Mouse (Mus musculus) forebrain, embryonic 11.5 days (tissue): ENCODE results near the gene Ssr2. TPM values are rescaled to one million over a fixed set of nuclear protein-coding genes. Genes with fewer than 3 reads are reported as not detected.

ENCODE experiments used
- ATAC-seq: fragments of 200-750 bp; cut with Nextera tagmentation; replicated peaks from 2 replicates; pipeline ENCODE4 v1.8.0; 2017; ENCODE audit warnings: moderate TSS enrichment; ENCODE audit not compliant: low FRiP score
- DNase-seq: peaks from one replicate; pipeline ENCODE4 v3.0.0-alpha.2; 2017; ENCODE audit warnings: low spot score
- H3K27ac ChIP-seq: fragments of 300-500 bp; sonication (generic); 2 replicates; pipeline ENCODE4 v1.5.1; 2014; ENCODE audit warnings: low read depth, low read length
- H3K27me3 ChIP-seq: fragments of 300-500 bp; sonication (generic); 2 replicates; pipeline ENCODE4 v1.6.1; 2014; ENCODE audit warnings: mild to moderate bottlenecking, low read length, mixed read lengths; ENCODE audit not compliant: control insufficient read depth, insufficient read depth
- H3K36me3 ChIP-seq: fragments of 300-500 bp; sonication (generic); 2 replicates; pipeline ENCODE4 v1.6.1; 2014; ENCODE audit warnings: mild to moderate bottlenecking, low read length, moderate library complexity, mixed read lengths; ENCODE audit not compliant: control insufficient read depth, insufficient read depth
- H3K4me1 ChIP-seq: fragments of 300-500 bp; sonication (generic); replicated peaks from 2 replicates; pipeline ENCODE4 v1.6.1; 2014; ENCODE audit warnings: low read length, mixed read lengths; ENCODE audit not compliant: control insufficient read depth, insufficient read depth
- H3K4me2 ChIP-seq: fragments of 300-500 bp; sonication (generic); 2 replicates; pipeline ENCODE4 v1.6.1; 2014; ENCODE audit warnings: low read depth, mild to moderate bottlenecking, low read length, moderate library complexity, mixed read lengths; ENCODE audit not compliant: severe bottlenecking
- H3K4me3 ChIP-seq: fragments of 300-500 bp; sonication (generic); 2 replicates; pipeline ENCODE4 v1.5.1; 2014; ENCODE audit warnings: low read depth, low read length
- H3K9ac ChIP-seq: fragments of 300-500 bp; sonication (generic); 2 replicates; pipeline ENCODE4 v1.6.1; 2014; ENCODE audit warnings: low read length
- H3K9me3 ChIP-seq: fragments of 300-500 bp; sonication (generic); 2 replicates; pipeline ENCODE4 v1.6.1; 2016; ENCODE audit warnings: low read length, mixed read lengths; ENCODE audit not compliant: control insufficient read depth
- WGBS: fragments of 180-500 bp; shearing (Covaris S2); extraction: QIAGEN DNeasy Blood & Tissue Kit; methylation state at CpG from one replicate; pipeline ENCODE4 v1.1.7; 2014; 5-methylcytosine and 5-hydroxymethylcytosine counted together
- polyA plus RNA-seq: library from polyadenylated mRNA; unstranded; fragments of >200 nt; fragmentation: Nextera tagmentation; extraction: Ambion mirVana; gene quantifications from 2 replicates; pipeline ENCODE4 v1.2.1, GENCODE M21; 2014

Gene Ssr2
- polyA plus RNA-seq, 1 experiment from 2014 or later: 142 TPM

- ATAC-seq: no peak
- Histone ChIP-seq H3K4me1 (peaks cover 3% of the 10 kb centered on the region; the same call in 1 of the 2 replicates), H3K27ac (no peak overlapping the region), H3K4me2 (no peak overlapping the region), H3K9ac (0 out of 2 replicates have a peak overlapping the region, but pooled peaks have one; percentile 27), H3K9me3 (no peaks in the 10 kb centered on the region), H3K36me3 (peaks cover 3% of the 10 kb centered on the region; the same call in 1 of the 2 replicates), H3K4me3 (no peak overlapping the region), H3K27me3 (no peaks in the 10 kb centered on the region)
- DNase-seq: no peak
- 65% methylated on average over 20 of the region's 20 CpGs for WGBS
These were observed 30.6 kb upstream of the Ssr2 start for GRCm38 (mm10) chr3:88544955-88545591.

- no peak overlapping the region for H3K4me3 ChIP-seq
- ATAC-seq: no peak
- no peaks in the 10 kb centered on the region for H3K9me3 ChIP-seq
- no peak overlapping the region for H3K4me2 ChIP-seq
- no peaks in the 10 kb centered on the region for H3K36me3 ChIP-seq
- no peak overlapping the region for H3K27ac ChIP-seq
- DNase-seq: peak; percentile 47
- peaks cover 2% of the 10 kb centered on the region; the same call in 1 of the 2 replicates for H3K4me1 ChIP-seq
- H3K27me3 ChIP-seq: no peaks in the 10 kb centered on the region
- H3K9ac ChIP-seq: no peak overlapping the region
- WGBS: 78% methylated on average over 6 of the region's 6 CpGs
These were observed 28.8 kb upstream of the Ssr2 start for GRCm38 (mm10) chr3:88546674-88547418.

GRCm38 (mm10) chr3:88548180-88548917 is 27.3 kb upstream of the Ssr2 start, which contains the start of gene Rab25:
Gene Rab25 (minus strand): TSS chr3:88548300.
- Histone ChIP-seq H3K27ac (no peak within 1 kb of the TSS), H3K4me1 (peaks cover 3% of the 10 kb centered on the region; the same call in 1 of the 2 replicates), H3K4me3 (no peak within 1 kb of the TSS), H3K27me3 (no peaks in the 10 kb centered on the region), H3K36me3 (no peaks in the 10 kb centered on the region), H3K4me2 (no peak within 1 kb of the TSS), H3K9ac (no peak within 1 kb of the TSS), H3K9me3 (no peaks in the 10 kb centered on the region)
- WGBS: 52% methylated on average over 18 of the region's 18 CpGs
- DNase-seq: no peak
- ATAC-seq: no peak

GRCm38 (mm10) chr3:88551586-88551985 is 24.1 kb upstream of the Ssr2 start:
- DNase-seq (peak; percentile 42), ATAC-seq (no peak)
- Histone ChIP-seq H3K4me2 (peak overlapping the region; percentile 83; the same call in 1 of the 2 replicates), H3K4me3 (peak overlapping the region; percentile 84), H3K9ac (no peak overlapping the region; the same call in 1 of the 2 replicates), H3K36me3 (peaks cover 8% of the 10 kb centered on the region; the same call in 1 of the 2 replicates), H3K27ac (no peak overlapping the region), H3K4me1 (peaks cover 6% of the 10 kb centered on the region; the same call in 1 of the 2 replicates), H3K27me3 (no peaks in the 10 kb centered on the region), H3K9me3 (no peaks in the 10 kb centered on the region)
- 82% methylated on average over 4 of the region's 4 CpGs for WGBS

GRCm38 (mm10) chr3:88552082-88552645 is 23.5 kb upstream of the Ssr2 start:
- no peak for ATAC-seq
- peaks cover 6% of the 10 kb centered on the region; the same call in 1 of the 2 replicates for H3K4me1 ChIP-seq
- no peaks in the 10 kb centered on the region for H3K9me3 ChIP-seq
- H3K4me3 ChIP-seq: peak overlapping the region; percentile 84
- peaks cover 11% of the 10 kb centered on the region for H3K36me3 ChIP-seq
- peak overlapping the region; percentile 83 for H3K4me2 ChIP-seq
- no peaks in the 10 kb centered on the region for H3K27me3 ChIP-seq
- H3K27ac ChIP-seq: peak overlapping the region; percentile 38; the same call in 1 of the 2 replicates
- 24% methylated on average over 16 of the region's 16 CpGs for WGBS
- peak overlapping the region; percentile 74 for H3K9ac ChIP-seq
- DNase-seq: no peak

GRCm38 (mm10) chr3:88552676-88553524 is 22.8 kb upstream of the Ssr2 start, which contains the start of gene Lamtor2:
Gene Lamtor2 (minus strand): TSS chr3:88553074.
- ATAC-seq (peak; percentile 91), DNase-seq (peak; percentile 98)
- H3K27ac ChIP-seq: peak within 1 kb of the TSS; percentile 93
- H3K9me3 ChIP-seq: no peaks in the 10 kb centered on the region
- no peaks in the 10 kb centered on the region for H3K27me3 ChIP-seq
- peak within 1 kb of the TSS; percentile 83 for H3K4me2 ChIP-seq
- peak within 1 kb of the TSS; percentile 92 for H3K9ac ChIP-seq
- under 1% methylated on average over 48 of the region's 48 CpGs for WGBS
- H3K4me1 ChIP-seq: peaks cover 6% of the 10 kb centered on the region; the same call in 1 of the 2 replicates
- H3K36me3 ChIP-seq: peaks cover 11% of the 10 kb centered on the region
- H3K4me3 ChIP-seq: peak within 1 kb of the TSS; percentile 84

GRCm38 (mm10) chr3:88553525-88553879 is 22.2 kb upstream of the Ssr2 start, which contains the start of gene Ubqln4:
Gene Ubqln4 (plus strand): TSS chr3:88553758.
- peak within 1 kb of the TSS; percentile 84 for H3K4me3 ChIP-seq
- H3K4me1 ChIP-seq: peaks cover 6% of the 10 kb centered on the region; the same call in 1 of the 2 replicates
- H3K9ac ChIP-seq: peak within 1 kb of the TSS; percentile 92
- peaks cover 15% of the 10 kb centered on the region for H3K36me3 ChIP-seq
- no peaks in the 10 kb centered on the region for H3K27me3 ChIP-seq
- peak; percentile 92 for ATAC-seq
- 0% methylated on average over 31 of the region's 37 CpGs for WGBS
- peak; percentile 98 for DNase-seq
- no peaks in the 10 kb centered on the region for H3K9me3 ChIP-seq
- peak within 1 kb of the TSS; percentile 93 for H3K27ac ChIP-seq
- peak within 1 kb of the TSS; percentile 83 for H3K4me2 ChIP-seq
